Mouse (Mus musculus) granulocyte monocyte progenitor cell, adult 5-6 weeks (primary cell): ENCODE data around the gene Fam217b. TPM values are rescaled to one million over a fixed set of nuclear protein-coding genes. Genes with fewer than 3 reads are reported as not detected.

ENCODE experiments used
- ATAC-seq: replicated peaks from 2 replicates; pipeline ENCODE4 v1.8.0; 2016; ENCODE audit warnings: mild to moderate bottlenecking, moderate TSS enrichment, inconsistent platforms; ENCODE audit not compliant: poor library complexity, severe bottlenecking
- total RNA-seq, 2 experiments: library from RNA; stranded (forward) in 1 of 2; stranded (reverse) in 1 of 2; fragments of 200-712, 200-1000 nt in 1 of 2; fragments of >200 nt in 1 of 2; fragmentation: Nextera tagmentation in 1 of 2; gene quantifications; 2 replicates each; pipeline ENCODE4 v1.2.3; 2014 to 2017

The Fam217b gene
- total RNA-seq, 2 experiments from 2014 or later = 5.9 to 7.0 TPM

DNA sequence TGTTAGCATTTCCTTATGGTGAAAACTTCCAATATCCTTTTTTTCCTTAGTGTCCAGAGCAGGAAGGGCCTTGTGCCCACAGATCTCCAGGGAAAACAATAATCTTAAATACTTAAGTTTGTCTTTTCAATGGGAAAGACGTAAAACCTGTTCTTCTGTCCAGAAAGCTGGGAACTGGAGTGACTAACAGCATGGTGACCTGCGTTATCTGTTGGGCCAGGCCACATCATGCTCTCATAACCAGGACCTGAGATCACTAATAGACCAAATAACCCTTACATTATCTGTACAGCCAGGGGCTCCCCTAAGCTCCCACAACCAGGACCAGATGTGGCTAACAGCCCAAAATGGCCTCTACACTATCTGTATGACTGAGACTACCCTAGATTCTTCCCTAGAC lies 19.6 kb downstream of the Fam217b start:
- ATAC-seq = no peak

DNA sequence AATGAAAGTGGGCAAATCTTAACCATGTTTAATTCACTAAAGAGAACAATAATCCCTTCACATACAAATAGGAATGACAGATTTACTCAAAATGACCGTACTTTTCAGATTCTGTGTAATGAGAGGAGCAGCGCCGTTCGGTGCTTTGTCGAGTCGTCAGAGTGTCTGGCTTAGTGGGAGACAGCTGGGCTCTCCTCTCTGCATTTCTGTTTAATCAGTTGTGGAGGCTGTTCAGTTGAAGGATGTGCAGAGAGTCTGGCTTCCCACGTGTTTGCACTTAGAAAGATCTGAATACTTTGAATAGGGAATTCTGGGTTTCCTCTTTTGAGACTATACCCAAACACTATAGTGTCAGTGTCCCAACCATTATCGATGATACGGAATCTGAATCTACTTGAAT lies 23.0 kb downstream of the Fam217b start:
- ATAC-seq = no peak

DNA sequence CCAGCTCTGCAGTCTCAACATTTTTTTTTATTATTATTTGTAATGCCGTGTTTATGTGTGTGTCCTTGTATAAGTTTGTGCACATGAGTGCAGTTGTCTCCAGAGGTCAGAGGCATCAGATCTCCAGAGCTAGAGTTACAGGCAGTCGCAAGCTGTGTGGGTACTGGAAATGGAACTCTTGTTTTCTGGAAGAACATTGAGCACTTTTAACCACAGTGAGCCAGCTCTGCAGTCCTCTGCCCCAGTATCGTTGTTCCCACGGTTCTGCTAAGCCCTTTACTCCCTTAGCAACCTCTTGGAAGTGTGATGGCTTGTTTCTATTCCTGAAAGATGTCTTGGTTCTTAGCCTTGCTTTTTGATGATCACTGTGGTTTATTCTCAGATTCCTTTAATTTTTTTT lies 35.1 kb downstream of the Fam217b start:
- no peak for ATAC-seq

DNA sequence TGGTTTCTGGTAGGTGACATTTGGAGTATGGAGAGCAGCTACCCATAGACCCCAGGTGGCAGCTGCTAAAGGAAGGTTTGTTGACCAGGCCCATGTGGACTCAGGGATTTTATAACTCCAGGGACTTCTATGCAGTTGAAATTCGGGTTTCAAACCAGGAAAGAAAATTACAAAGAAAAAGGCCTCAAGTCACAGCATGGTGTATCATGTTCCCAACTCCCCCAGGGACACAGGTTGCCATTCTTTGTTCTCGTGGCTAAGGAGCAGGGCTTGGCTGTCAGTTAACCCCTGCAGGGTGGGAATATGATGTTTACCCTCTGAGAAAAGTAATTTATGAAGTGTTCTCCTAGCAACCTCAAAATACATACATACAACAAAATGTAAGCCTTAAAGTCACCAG lies 35.9 kb downstream of the Fam217b start:
- ATAC-seq = no peak

DNA sequence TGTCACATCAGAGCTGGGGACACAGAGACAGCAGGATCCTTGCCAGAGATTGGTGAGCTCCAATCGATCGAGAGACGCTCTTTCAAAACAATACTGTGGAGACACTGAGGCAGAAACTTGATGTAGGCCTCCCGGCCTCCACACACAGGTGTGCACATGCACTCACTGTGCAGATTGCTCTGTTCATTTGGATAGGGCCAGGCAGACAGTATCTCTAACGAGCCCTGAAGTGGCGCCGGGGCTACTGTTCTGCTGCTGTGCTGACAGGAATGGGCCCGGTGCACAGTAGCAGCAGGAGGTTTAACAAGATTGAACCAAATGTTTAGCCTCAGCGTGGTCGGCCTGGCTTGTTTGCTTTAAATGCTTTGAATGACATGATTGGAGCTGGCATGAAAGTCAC lies 36.6 kb downstream of the Fam217b start:
- no peak for ATAC-seq

DNA sequence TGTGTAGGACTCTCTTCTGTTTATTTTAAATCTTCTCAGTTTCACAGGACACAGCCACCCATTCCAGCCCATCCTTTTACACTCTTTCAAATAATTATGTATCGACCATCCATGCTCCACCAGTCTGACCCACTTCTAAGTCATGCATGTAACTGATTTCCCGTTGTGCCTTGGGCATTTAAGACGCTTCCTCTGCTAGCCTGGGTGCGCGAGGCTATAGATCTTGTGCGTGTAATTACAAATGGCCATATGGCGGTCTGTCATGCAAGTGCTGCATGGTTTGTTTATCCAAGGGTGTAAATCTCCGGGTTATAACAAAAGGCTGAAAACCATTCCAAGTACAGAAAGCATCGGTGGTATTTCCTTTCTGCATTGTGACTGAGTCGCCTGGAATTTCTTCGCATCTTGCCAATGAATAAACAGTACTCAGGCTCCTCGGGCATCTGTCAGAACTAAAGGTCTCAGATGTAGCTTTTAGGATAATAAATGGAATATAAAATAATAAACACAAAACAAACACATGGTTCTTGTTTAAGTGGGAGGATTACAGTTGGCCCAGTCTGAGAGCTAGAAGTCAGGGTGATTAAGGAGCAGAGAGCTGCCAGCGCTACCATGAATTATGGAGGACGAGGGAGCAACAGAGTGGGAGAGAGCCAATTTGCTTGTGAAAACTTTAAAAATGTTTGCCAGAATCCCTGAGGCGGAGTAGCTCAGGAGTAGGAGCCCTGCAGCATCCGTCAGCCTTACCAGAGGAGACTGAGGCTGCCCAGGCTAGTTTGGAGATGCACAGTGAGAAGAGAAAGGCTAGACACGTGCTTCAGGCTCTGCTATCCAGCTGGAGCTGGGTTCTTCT lies 40.6 kb downstream of the Fam217b start:
- ATAC-seq = no peak

DNA sequence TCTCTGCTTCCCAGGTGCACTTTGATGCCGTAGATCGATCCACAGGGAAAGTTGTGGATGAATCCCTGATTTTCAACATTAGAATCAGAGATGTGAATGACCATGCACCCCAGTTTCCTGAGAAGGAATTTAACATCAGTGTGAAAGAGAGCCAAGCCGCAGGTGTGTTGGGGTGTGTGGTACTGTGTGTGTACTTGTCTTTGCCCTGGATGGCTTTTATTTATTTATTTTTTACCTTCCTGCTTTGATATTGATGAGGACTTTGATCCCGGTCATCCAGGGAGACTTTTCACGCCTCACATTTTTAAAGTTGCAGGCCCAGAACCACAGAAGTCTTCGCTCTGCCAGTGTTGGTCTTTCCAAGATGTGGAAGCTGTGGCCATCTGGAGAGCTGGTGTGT lies 43.1 kb downstream of the Fam217b start:
- ATAC-seq = no peak

DNA sequence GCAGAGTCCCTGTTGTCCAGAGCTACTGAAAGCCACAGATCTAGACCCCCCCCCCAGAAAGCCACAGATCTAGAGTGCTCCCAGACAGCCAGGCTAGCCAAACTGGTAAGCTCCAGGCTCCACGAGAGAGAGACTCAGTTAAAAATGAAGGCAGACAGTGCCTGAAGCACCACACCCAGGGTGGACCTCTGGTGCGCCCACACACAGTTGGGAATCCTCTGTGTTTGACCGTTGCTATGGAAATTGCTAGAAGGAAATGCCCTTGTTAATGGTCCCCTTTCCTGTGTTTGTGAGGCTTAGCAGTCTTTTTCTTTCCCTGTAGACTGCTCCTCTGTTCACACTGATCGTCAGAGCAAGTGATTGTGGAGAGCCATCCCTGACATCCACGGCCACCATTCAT lies 46.0 kb downstream of the Fam217b start:
- ATAC-seq = no peak

DNA sequence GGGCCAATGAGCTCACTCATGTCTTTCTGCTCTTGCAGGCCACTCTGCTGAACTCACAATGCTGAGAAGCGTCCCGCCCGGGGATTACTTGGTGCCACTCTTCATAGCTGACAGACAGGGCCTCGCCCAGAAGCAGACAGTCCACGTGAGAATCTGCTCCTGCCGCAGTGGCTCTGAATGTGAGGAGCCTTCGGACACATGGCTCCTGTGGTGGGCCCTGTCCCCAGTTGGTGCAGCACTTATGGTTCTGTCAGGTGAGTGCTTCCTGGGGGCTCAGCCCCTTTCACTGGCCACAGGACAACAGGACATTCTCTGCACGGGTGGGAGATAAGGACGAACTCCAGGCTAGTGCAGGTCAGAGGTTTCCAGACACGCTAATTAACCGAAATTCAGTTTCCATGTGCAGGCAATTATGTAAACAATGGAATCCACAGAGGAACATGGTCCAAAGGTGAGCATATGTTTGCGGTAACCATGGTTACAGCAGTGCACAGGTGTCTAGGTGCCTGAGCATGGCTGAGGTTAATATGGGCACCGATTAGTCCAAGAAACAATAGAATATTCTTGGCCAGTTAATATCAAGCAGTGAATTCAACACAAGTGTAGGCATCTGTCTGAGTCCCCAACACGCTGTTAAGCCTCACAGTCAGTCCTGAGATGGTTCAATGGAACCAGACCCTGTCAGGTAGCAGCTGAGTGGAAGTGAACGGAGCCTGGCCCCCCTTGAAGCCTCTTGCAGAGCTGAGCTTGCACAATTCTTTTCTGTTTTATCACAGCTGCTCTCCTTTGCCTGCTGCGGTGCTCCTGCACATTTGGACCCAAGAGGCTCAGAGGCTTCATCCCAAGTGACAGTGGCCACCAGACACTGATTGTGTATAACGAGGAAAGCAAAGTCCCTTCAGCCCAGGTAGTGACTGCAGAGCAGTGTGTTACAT lies 57.5 kb downstream of the Fam217b start:
- no peak for ATAC-seq

DNA sequence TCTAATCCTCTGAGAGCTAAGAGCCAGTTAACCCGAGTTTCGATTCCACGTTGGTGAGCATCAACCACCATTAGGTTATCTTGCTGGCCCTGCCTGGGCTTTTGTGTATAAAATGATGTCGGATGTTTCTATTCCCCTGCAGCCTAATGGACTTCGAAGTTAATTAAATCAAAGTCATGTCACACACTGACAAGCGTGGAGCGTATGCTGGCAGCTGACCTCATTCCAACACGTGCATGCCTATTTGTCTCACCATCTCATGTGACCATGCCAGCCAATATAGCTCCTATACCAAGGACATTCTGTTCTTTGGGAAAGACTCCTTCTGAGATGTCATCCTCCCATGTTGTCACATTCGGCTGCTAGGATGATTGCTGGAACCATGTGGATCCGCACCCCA lies 59.6 kb downstream of the Fam217b start:
- no peak for ATAC-seq

Other genes with a start within 250 kb of the Fam217b start
- gene Sycp2, start 6.8 kb upstream of the Fam217b start, total RNA-seq (2014; fragmentation: Nextera tagmentation) = 0.06 TPM in 1 of 2 replicates, not detected in the other
- not detected in 2 replicates for gene Sycp2, start 6.8 kb upstream of the Fam217b start, total RNA-seq (2017)
- gene Ppp1r3d, start 52 bp upstream of the Fam217b start, total RNA-seq (2014; fragmentation: Nextera tagmentation) = 2.4 and 3.2 TPM in 2 replicates
- 0.73 and 1.0 TPM in 2 replicates for gene Ppp1r3d, start 52 bp upstream of the Fam217b start, total RNA-seq (2017)
- gene Cdh26, start 16.0 kb downstream of the Fam217b start, total RNA-seq (2014; fragmentation: Nextera tagmentation) = not detected in 2 replicates
- not detected in 2 replicates for gene Cdh26, start 16.0 kb downstream of the Fam217b start, total RNA-seq (2017)